Mouse (Mus musculus) gastrocnemius, postnatal 25 days (tissue): ENCODE data around the gene Kif26a. TPM values are rescaled to one million over a fixed set of nuclear protein-coding genes. Genes with fewer than 3 reads are reported as not detected.

Experiments
- DNase-seq: peaks from one replicate; pipeline ENCODE4 v3.0.0; 2022
- total RNA-seq, 2 experiments: library from RNA; stranded (reverse); gene quantifications; 1 replicate in 1 of 2; 2 replicates in 1 of 2; pipeline ENCODE4 v1.2.3; 2021

The Kif26a gene
- total RNA-seq, 2 experiments from 2014 or later: 5.3 to 5.5 TPM

DNA sequence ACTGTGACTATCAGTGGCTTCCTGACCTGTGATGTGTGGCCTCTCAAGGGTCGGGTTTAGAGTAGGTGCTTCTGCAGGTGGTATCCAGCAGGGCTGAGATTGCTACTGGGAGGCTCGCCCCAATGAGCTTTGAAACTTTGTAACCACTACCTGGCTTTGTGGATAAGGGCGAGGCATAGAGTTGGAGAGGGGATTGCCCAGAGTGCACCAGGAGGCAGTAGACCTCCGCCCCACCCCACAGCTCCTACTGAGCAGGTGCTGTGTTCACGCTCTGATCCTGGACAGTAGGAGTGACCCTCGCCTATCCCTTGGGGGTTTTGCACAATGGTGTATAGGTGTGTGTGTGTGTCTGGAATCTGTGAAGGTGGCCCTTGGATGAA lies 18.8 kb downstream of the Kif26a start:
- DNase-seq: no peak

DNA sequence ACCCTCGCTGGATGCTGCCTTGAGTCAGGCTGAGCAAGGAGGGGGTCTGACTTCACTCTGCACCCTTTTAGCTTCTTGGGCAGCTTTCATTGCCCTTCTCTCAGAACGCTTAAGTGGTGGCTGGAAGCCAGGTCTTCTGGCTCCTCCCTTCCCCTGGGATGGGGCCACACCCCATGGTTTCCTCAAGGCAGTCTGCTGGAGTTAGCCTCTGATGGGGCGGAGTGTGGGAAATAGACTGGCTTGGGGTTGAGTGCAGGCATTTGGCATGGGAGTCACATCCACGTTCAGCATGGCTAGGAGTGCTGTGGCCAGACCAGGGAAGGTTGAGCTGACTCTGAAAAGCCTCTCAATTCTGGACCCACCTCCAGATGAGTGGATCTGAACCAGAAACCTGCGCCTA lies 23.2 kb downstream of the Kif26a start:
- peak; percentile 59 for DNase-seq

DNA sequence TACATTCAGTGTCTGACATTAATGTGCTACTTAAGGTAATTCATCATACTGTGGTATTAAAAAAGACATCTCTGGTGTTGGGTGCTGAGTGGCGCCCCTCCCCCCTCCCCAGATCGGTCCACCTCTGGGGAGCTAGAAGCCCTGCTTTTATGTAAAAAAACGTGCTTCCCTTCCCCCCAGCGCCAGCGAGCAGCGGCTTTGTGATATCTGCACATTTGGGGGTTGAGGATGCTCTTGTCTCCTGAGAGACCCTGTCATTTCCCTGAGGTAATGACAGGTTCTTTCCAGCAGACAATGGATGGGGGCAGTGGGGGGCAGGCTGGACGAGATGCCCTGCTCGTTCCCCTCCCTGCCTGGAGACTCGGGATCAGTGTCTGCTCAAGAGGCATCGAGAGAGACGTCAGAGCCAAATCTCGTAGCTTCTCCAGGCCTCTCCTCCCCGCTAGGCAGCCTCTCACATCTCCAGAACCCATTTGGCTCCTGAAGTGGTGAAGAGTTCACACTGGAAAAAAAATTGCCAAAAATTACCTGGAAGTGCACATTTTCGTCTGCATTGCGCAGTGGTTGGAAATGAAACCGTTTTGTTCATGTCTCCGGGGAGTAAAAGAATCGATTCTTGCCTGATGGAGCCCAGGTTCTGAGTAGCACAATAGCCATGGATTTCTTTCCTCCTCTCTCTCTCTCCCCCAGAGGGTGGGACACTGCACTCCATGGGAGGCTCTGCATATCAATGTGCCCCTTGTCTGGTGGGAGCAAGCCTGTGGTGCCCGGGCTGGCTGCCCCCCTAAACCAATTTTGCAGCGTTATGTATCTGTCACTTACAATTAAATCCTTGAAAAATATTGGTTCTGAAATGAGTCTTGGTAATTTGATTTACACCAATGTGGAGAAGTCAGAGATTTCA lies 24.9 kb downstream of the Kif26a start:
- DNase-seq: no peak

DNA sequence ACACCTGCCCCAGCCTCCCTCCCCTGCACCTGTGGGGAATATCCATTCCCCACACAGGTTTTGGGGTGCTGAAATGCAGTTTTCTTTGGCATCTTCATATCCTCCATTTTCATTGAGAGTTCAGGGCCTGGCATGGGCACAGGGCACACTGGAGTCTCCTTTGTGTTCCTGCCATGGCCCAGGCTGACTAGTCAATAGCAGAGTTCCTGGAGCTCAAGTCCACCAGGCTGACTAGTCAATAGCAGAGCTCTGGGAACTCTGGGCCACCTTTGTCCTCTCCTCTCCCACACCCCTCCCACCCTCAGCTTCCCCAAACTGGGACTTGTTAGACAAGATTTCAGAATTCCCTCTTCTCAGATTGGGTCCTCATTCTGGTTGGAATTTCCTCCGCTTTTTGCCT lies 25.6 kb downstream of the Kif26a start:
- no peak for DNase-seq

DNA sequence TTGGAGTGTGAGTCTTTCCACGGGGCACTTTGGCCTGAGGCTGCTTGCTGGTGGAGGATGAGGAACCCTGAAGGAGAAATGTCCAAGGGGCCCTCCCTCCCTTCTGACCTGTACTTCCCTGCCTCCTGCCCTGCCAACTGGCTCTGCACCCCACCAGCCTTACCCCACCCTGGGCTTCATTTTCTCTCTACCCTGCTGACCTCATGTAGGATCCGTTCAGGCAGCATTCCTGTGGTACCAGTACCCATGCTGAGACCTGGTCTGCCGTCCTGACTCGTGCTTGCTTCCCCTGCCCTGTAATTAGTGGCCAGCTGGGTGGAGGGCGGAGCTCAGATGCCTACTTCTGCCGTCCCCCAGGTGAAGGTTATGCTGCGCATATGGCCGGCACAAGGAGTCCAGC lies 26.2 kb downstream of the Kif26a start:
- no peak for DNase-seq

DNA sequence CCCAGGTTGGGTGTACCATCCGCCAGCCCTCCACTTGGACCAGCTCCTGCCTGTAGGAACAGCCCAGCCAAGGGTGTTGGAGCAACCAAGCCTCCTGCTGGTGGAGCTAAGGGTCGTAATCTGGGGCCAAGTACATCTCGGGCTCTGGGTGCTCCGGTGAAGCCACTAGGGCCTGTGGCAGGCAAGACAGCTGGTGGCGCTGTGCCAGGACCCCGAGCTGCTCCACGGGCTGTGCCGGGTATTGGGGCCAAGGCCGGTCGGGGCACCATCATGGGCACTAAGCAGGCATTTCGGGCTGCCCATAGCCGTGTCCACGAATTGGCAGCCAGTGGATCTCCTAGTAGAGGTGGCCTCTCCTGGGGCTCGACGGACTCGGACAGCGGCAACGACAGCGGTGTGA lies 31.7 kb downstream of the Kif26a start:
- DNase-seq: no peak

DNA sequence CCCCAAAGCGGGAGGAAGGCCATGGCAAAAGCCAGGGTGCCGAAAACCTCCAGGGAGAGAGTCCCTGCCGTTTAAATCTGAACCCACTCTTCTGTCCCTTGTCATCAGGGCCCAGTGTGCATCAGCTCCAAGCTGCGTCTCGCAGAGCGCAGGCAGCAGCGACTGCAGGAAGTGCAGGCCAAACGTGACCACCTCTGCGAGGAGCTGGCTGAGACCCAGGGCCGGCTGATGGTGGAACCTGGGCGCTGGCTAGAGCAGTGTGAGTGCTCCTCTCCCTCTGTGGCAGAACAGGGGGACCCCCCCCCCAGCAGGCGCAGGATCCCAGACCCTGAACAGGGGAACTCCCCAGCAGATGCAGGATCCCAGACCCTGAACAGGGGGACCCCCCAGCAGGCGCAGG lies 33.7 kb downstream of the Kif26a start:
- no peak for DNase-seq

DNA sequence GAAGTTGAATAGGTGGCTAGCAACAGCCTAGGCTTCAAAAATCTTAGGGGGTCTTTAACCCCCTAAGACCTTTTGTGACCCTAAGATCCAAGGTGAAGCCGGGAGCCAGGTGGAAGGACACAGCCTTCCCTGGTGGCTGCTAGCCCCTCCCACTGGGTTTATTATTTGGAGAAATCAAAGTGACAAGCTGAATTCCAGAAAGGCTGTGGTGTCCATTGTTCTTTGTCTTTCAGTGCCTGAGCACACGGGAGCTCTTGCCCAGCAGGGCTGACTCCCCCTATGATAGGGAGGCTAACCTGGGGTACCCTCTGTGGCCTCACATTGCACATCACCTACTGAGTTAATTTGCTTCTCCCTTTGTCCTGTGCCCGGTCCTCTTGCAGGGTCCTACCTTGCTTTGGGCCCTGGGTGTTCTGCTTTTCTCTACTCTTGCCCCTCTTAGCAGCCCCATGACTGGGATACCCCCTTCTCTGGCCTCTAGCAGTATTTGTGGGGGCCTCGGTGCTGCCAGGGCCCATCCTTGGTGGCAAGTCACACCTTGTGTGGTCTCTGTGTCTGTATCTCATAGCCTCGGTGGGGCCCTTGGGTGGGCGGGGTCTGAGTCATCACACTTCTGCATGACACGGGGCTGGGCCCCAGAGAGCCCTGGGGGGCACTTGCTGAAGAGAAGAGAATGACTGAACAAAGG lies 36.1 kb downstream of the Kif26a start:
- DNase-seq: no peak

DNA sequence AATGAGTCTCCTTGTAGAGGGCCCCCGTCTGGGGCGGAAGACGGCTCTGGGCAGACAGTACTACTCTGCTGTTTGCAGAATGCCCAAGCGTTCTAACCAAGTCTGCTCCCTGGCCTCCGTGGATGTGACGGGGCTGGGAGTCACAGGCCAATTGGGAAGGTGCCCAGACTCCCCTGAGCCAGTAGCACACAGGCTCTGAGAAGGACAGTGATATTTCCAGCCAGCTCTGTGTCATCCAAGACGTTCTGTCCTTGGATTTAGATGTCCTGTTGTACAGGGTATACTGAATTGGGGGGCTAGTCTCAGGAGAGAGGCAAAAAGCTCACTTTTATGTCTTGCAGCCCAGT lies 36.6 kb downstream of the Kif26a start:
- peak; percentile 66 for DNase-seq

DNA sequence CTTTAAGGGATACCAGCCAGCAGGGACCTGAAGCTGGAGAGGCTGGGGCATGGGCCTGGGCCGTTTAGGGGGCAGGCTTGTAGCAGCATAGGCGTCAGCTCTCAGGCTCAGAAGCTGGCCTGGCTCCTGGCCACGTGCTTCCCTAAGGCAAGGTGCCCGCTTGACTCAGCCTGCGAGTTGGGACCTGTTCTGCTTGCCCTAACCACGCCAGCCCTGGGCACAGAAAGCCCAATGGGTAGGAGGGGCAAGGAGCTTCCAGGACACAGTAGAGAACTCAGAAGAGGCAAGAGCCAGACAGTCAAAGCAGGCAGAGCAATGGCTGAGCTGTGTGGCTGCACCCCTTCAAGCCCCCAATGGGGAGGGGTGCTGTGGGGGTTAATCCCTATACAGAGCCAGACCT lies 37.7 kb downstream of the Kif26a start:
- peak; percentile 74 for DNase-seq

DNA sequence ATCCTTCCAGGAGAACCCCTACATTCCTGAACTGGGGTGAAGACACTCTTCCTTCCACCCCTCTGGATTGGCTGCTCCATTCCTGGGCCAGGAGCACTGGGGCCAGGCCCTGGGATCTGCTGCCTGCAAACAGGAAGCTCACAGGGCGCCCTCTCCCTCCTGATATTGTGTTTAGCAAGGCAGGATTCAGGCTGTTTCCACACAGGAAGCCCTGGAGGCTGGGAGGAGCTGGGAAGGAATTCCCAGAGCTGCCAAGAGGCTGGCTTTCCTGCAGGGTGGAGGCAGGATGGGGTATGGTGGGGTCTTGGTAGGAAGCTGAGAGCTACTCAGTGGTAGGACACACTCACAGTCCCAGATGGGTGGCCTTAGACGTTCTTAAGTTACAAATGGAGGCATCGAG lies 38.4 kb downstream of the Kif26a start:
- DNase-seq: peak; percentile 72

DNA sequence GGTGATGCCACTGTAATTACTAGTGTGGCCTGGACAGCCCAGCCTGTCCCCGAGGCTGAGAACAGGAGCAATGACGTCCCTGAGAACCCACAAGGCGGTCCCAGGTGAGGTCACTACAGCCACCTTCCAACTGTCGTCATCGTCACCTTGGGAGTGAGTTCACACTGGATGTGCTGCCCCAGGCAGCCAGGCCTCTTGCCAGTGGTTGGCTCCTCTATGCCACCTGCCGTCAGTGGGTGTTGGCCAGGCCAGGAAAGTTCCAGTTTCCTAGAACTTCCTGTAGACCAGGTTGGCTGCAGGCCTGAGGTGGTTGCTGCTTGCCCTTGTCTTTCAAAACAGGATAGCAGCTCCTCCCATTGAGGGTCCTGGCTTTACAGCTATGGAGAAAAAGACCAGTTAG lies 40.9 kb downstream of the Kif26a start:
- peak; percentile 50 for DNase-seq

DNA sequence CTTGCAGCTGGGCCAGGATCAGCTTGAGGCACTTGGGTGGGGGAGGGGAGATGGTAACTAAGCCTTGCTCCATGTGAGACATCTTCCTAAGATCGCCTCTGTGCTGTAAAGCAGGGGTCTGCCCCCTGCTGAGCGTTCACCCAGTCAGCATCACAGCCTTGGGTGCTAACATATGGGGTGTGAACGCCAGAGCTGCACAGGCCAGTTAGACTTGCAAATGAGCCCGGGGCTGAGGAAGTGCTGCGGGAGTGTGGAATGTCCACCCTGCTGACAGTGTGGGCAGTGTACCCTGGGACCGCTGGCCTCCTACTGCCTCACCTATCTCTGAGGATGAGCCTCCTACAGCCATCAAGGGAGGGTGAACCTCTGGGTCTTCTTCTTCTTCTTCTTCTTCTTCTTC lies 45.7 kb downstream of the Kif26a start:
- no peak for DNase-seq

DNA sequence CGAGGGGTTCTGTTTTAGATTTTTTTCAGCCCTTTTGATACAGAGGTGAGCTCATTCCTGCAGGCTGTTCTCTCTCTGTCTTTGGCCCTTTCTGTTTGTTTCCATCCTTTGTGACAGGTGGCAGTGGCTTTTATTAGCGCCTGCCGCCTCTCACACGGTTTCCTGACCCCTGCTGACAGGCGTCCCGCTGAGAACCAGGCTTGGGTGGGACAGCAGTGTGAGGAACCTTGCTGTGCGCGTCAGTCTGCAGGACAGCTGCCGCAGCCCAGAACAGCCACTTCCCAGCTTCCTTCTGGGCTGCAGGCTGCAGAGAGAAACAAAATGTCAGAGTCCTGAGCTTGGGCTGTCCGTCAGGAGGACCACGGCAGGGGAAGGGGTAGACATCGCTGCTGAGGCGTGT lies 49.0 kb downstream of the Kif26a start:
- no peak for DNase-seq

DNA sequence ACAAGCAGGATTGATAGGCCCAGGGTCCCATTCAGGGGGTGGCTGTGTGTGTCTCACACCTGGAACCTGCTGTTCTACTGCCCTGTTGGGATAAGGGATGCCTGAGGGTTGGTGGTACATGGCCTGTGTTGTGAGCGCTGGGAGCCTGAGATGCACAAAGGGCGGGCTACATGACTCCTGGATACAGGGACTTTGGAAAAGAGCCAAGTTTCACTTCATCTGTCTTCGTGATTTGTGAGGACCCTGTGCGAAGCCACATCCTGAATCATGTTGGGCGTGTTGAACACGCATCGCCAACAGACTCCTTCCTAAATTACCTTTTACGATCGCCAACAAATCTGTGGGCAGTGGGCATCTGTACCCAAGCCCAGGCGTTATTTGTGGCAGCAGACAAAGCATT lies 50.6 kb downstream of the Kif26a start:
- no peak for DNase-seq

DNA sequence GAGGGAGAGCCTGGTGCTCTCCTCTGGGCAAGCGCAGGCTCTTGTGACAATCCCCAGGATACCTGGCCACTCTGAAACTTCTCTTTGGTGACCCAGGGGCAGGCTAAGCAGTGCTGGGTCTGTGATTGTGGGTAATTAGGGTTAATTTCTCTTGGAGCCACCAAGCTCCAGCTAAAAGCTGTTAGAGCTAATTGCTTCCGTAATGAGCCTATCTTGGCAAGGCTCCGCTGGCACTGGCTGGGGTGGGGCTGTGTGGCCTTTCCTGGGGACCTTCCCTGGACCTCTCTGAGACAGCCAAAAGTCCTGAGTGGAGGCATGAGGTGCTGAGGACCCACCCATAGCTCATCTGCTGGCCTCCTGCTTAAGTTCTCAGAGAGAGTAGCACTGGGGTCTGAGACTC lies 53.4 kb downstream of the Kif26a start:
- no peak for DNase-seq

DNA sequence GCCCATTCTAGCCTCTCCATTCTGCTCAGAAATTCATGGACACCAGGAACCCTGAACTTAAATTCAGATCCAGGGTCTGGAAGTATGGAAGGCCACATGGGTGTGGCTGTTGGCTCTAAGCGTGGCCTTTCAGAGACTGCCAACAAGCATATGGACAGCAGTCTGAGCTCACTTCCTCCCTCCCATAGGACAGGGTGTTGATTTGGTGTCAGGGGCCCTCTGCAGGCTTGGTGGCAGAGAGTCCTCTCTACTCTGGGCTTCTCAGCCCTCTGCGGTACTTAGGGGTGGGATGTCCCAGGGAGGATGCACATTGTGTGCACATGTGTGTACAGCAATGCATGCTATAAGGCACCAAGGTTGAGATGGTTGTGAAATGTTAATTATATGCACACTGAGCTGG lies 54.0 kb downstream of the Kif26a start:
- no peak for DNase-seq

DNA sequence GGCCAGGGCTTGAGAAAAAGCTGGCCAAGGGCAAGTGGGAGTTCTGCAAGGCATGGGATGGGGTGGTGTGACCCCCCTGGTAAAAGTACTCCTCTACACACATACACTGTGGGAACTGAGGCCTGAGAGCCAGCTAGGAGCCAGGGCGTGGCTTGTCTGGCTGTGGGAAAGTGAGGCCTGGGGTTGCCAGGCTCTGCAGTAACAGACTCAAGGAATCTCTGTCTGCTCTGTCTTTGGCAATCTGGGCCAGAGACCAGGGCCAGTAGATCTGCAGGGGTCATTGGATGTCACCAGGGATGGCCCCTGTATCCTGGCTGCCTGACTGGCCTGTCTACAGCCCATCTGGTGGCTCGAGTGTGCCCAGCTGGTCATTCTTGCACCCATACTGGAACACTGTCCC lies 61.2 kb downstream of the Kif26a start:
- no peak for DNase-seq

DNA sequence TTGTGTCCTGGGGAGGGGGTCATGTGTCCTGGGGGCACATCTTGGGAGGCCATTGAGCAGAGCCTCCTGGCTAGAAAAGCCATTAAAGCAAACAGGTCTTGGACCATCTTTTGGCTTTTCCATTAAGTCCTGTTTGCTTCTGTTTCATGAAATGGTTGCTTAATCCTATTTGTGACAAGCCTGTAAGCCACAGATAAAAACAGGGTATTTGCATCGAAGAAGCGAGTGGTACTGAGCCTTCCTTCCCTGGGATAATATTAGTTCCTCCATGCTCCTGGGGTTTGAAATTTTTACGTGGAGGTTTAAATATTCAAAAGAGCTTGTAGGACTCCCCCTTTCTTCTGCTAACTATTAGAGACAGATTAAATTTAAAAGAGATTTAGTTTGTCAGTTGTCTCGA lies 61.7 kb downstream of the Kif26a start:
- DNase-seq: no peak

DNA sequence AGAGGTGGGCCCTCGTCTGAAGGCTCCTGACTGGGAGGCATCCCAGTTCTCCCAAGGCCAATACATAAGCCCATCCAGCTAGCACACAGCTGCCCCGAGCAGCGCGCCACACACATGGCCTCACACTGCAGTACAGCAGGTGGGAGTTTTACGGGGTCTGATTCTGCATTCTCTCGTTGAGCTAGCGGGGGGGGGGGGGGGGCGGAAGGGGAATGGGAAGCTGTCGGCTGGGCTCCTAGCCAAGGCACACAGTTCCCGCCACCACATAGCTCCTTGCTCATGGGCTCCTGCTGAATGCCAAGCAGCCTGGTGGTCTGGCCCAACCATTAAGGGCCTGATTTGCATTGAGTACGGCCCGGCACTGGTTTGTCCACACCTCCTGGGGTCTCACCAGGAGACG lies 64.6 kb downstream of the Kif26a start:
- no peak for DNase-seq

DNA sequence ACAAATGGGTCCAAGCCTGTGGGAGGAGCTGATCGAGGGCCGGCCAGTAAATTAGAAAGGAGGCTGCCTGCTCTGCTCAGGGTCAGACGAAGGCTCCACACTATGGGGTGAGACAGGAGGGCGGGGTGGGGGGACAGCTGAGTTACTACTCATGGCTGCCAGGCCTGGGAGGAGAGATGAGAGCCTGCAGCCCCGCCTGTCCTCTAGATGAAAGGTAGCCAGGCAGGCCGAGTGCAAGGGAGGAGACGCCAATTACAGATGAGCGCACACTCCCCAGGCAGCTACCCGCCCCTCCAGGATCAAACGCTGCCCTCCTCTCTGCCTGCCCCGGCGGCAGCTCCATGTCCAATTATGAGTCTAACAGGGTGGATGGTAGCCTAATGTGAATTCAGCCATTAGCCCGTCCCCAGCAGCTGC lies 68.4 kb downstream of the Kif26a start:
- no peak for DNase-seq

DNA sequence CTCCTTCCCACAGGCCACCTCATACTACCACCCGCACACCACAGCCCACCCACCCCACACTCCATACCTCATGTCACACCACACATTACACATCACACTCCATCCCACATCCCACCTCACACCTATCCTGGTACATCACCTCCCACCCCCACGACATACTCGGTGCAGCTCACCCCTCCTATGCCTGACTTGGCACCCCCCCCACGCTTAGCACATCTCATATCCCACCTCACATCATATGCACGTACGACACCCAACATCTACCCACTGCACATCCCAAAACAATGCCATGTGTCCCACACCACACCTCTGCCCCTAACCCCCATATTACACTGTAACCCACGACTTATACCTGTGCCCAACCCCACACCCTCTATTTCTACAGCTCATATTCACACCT lies 69.5 kb downstream of the Kif26a start:
- DNase-seq: no peak

DNA sequence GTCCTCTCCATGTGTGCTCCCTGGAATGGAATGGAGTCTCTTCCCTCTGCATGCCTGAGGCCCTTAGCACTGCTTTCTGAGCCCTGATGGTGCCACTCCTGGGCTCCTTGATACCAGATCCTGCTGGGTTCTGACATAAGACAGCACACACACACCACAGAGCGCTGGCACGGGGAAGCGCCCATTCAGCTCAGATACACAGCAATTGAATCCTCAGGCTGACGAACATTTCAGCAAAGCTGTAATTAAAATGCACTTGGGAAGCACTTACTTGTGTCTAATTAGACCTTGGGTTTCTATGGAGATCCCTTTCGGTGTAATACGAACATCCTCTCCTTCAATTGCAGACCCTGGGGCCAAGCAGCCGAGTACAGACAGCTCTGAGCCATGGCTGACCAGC lies 71.0 kb downstream of the Kif26a start:
- no peak for DNase-seq

DNA sequence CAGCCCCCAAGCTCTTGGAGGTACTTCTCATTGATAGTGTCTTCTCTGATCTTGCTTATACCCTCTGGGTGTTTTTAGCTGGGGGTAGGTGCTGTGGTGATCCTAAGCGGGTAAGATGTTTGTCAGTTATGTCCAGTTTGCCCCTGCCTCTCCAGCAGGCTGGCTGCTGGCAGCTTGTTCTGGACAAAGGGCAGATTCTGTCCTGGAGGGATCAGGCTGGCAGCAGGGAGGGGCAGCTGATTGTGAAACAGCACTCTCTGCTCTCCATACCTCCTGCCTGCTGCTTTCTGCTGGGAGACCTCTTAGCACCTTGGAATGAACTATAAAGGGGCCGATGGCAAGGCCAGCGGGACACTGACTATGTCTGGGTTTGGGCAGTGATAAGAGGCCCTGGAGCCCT lies 71.7 kb downstream of the Kif26a start:
- no peak for DNase-seq
